28 mouse cellular contexts compared by ENCODE assay signal in genomic region chr4:129149321-129149720, GRCm38 (mm10). TPM values are rescaled to one million over a fixed set of nuclear protein-coding genes. Genes with fewer than 3 reads are reported as not detected.
DNase-seq lines count a peak whose midpoint lies in the region; ATAC-seq and TF ChIP-seq lines count a peak whose summit lies in the region.
"Had no signal": no experiment of that assay in that cellular context is flagged by ENCODE, and none has a peak within 500 bp of the region (broad histone marks: within the 10 kb centered on the region; RNA-seq: fewer than 3 reads in every experiment).

No protein-coding gene starts in this region.

- H3K9me3 ChIP-seq in neural tube, embryonic 11.5 days (ENCODE audit: control insufficient read depth, low read length) = no peaks in the 10 kb centered on the region
- no peaks in the 10 kb centered on the region for H3K9me3 ChIP-seq in neural tube, embryonic 15.5 days (replicated peaks)
- H3K9me3 ChIP-seq: embryonic facial prominence, embryonic 12.5 days; embryonic facial prominence, embryonic 15.5 days; forebrain, embryonic 12.5 days; forebrain, embryonic 15.5 days; heart, embryonic 12.5 days; heart, embryonic 15.5 days; hindbrain, embryonic 10.5 days; hindbrain, embryonic 13.5 days had no signal

- H3K9ac ChIP-seq in heart, adult 2 months (ENCODE audit: low read depth, low read length) = no peak overlapping the region
- no peak overlapping the region for H3K9ac ChIP-seq in neural tube, embryonic 11.5 days (ENCODE audit: low read length)
- H3K9ac ChIP-seq in neural tube, embryonic 15.5 days (replicated peaks) = no peak overlapping the region
- H3K9ac ChIP-seq: embryonic facial prominence, embryonic 12.5 days; embryonic facial prominence, embryonic 15.5 days; forebrain, embryonic 12.5 days; forebrain, embryonic 15.5 days; heart, embryonic 12.5 days; heart, embryonic 15.5 days; hindbrain, embryonic 13.5 days had no signal

- peak; percentile 34 for DNase-seq in heart, adult 11 months
- DNase-seq in heart, adult 2 months = no peak
- no peak for DNase-seq in neural tube, embryonic 11.5 days (ENCODE audit: low spot score)
- no peak for DNase-seq in neural tube, embryonic 10.5 days (ENCODE audit: extremely low spot score, low spot score)
- DNase-seq in lung, postnatal 36 days = no peak
- DNase-seq: adrenal gland, adult 2 months; adrenal gland, postnatal 14 days; cerebellum, adult 11 months; cerebellum, adult 2 months; cerebellum, adult 9-11 months; gastrocnemius, postnatal 10 days; gastrocnemius, postnatal 36 days; heart, postnatal 10 days; heart, postnatal 36 days had no signal

- H3K4me3 ChIP-seq in heart, adult 2 months = no peak overlapping the region
- no peak overlapping the region for H3K4me3 ChIP-seq in neural tube, embryonic 11.5 days (ENCODE audit: low read depth, low read length)
- H3K4me3 ChIP-seq in cortical plate, adult 2 months (ENCODE audit: insufficient read depth, low read length) = no peak overlapping the region
- no peak overlapping the region for H3K4me3 ChIP-seq in neural tube, embryonic 15.5 days (replicated peaks)
- H3K4me3 ChIP-seq: embryonic facial prominence, embryonic 12.5 days; embryonic facial prominence, embryonic 15.5 days; forebrain, embryonic 12.5 days; forebrain, embryonic 15.5 days; heart, embryonic 12.5 days; heart, embryonic 15.5 days; hindbrain, embryonic 10.5 days; hindbrain, embryonic 13.5 days had no signal

- no peak overlapping the region for H3K4me2 ChIP-seq in neural tube, embryonic 11.5 days (ENCODE audit: low read depth)
- no peak overlapping the region for H3K4me2 ChIP-seq in neural tube, embryonic 15.5 days
- H3K4me2 ChIP-seq: embryonic facial prominence, embryonic 12.5 days; embryonic facial prominence, embryonic 15.5 days; forebrain, embryonic 12.5 days; forebrain, embryonic 15.5 days; heart, embryonic 12.5 days; heart, embryonic 15.5 days; hindbrain, embryonic 13.5 days had no signal

- H3K36me3 ChIP-seq in heart, adult 2 months (ENCODE audit: control insufficient read depth, insufficient read depth, low read length) = peaks cover 2% of the 10 kb centered on the region
- no peaks in the 10 kb centered on the region for H3K36me3 ChIP-seq in neural tube, embryonic 11.5 days (ENCODE audit: control insufficient read depth, insufficient read depth, low read length)
- H3K36me3 ChIP-seq in neural tube, embryonic 15.5 days = peaks cover 42% of the 10 kb centered on the region

- TF ChIP-seq CTCF in heart, adult 2 months (IDR thresholded peaks at IDR 0.05) = no peak
- TF ChIP-seq CTCF in cortical plate, adult 2 months (IDR thresholded peaks at IDR 0.05; ENCODE audit: extremely low read depth, insufficient read depth, low read length) = no peak

- ATAC-seq in neural tube, embryonic 11.5 days (ENCODE audit: insufficient read depth, low FRiP score, low TSS enrichment) = no peak
- ATAC-seq in neural tube, embryonic 15.5 days (ENCODE audit: low FRiP score) = no peak
- ATAC-seq in inflammation-experienced regulatory T-cells, adult 6 months = no peak
- ATAC-seq: forebrain, embryonic 15.5 days; hindbrain, embryonic 16.5 days had no signal

- peaks cover 7% of the 10 kb centered on the region; the same call in 1 of the 2 replicates for H3K4me1 ChIP-seq in heart, adult 2 months (ENCODE audit: control insufficient read depth, insufficient read depth, low read length)
- H3K4me1 ChIP-seq in neural tube, embryonic 11.5 days (ENCODE audit: control insufficient read depth, insufficient read depth, low read length) = no peaks in the 10 kb centered on the region
- peaks cover 5% of the 10 kb centered on the region for H3K4me1 ChIP-seq in cortical plate, adult 2 months (ENCODE audit: control insufficient read depth, insufficient read depth, low read length)
- peaks cover 15% of the 10 kb centered on the region for H3K4me1 ChIP-seq in neural tube, embryonic 15.5 days

- H3K27ac ChIP-seq in heart, adult 2 months = no peak overlapping the region
- H3K27ac ChIP-seq in neural tube, embryonic 11.5 days (ENCODE audit: low read depth, low read length) = peak overlapping the region; percentile 53; the same call in 1 of the 2 replicates
- 0 out of 2 replicates have a peak overlapping the region, but pooled peaks have one; percentile 28 for H3K27ac ChIP-seq in cortical plate, adult 2 months (ENCODE audit: insufficient read depth, low read length)
- peak overlapping the region; percentile 25; the same call in 1 of the 2 replicates for H3K27ac ChIP-seq in neural tube, embryonic 15.5 days (replicated peaks)
- H3K27ac ChIP-seq: embryonic facial prominence, embryonic 12.5 days; embryonic facial prominence, embryonic 15.5 days; forebrain, embryonic 15.5 days; heart, embryonic 15.5 days; hindbrain, embryonic 10.5 days; hindbrain, embryonic 13.5 days had no signal

- H3K79me2 ChIP-seq in heart, adult 2 months (replicated peaks; ENCODE audit: control insufficient read depth, insufficient read depth, low read length) = no peaks in the 10 kb centered on the region

- TF ChIP-seq POLR2A in heart, adult 2 months (IDR thresholded peaks at IDR 0.05; ENCODE audit: insufficient read depth, low read depth, low read length) = no peak
- TF ChIP-seq POLR2A in cortical plate, adult 2 months (IDR thresholded peaks at IDR 0.05; ENCODE audit: extremely low read depth, insufficient read depth, low read length) = no peak

- no peak for TF ChIP-seq EP300 in heart, adult 2 months (IDR thresholded peaks at IDR 0.05; ENCODE audit: insufficient read depth, low read depth, low read length)

- intact Hi-C loops in heart, adult 2 months (cut with DNase I) = no loop called here

- H3K27me3 ChIP-seq in heart, adult 2 months (ENCODE audit: control insufficient read depth, insufficient read depth, low read length) = no peaks in the 10 kb centered on the region
- H3K27me3 ChIP-seq in neural tube, embryonic 11.5 days (ENCODE audit: control insufficient read depth, insufficient read depth, low read length) = no peaks in the 10 kb centered on the region
- H3K27me3 ChIP-seq in neural tube, embryonic 15.5 days (replicated peaks) = no peaks in the 10 kb centered on the region
- H3K27me3 ChIP-seq: embryonic facial prominence, embryonic 12.5 days; embryonic facial prominence, embryonic 15.5 days; forebrain, embryonic 12.5 days; forebrain, embryonic 15.5 days; heart, embryonic 12.5 days; heart, embryonic 15.5 days; hindbrain, embryonic 13.5 days had no signal

- WGBS in heart, adult 2 months = 82% methylated on average over 1 of the region's 1 CpGs
- 55% methylated on average over 1 of the region's 1 CpGs for WGBS in neural tube, embryonic 11.5 days
- WGBS in neural tube, embryonic 15.5 days = 44% methylated on average over 1 of the region's 1 CpGs

RNA-seq across cellular contexts. Expression of gene Fndc5, which starts 12.5 kb away (rescaled TPM):
- 100 to 1,000 TPM; 338 to 388 TPM for total RNA-seq in heart, adult 2 months (2021)
- 197 and 335 TPM in 2 replicates for polyA plus RNA-seq in heart, adult 2 months (2012; rRNA removed)
- polyA plus RNA-seq in neural tube, embryonic 11.5 days (2014; fragmentation: Nextera tagmentation; extraction: Ambion mirVana) = 23.5 and 26.2 TPM in 2 replicates
- 72.0 and 76.5 TPM in 2 replicates for polyA plus RNA-seq in cortical plate, adult 2 months (2012; rRNA removed)
- 27.0 and 34.9 TPM in 2 replicates for polyA plus RNA-seq in neural tube, embryonic 15.5 days (2015; fragmentation: Nextera tagmentation; extraction: Ambion mirVana)
- polyA plus RNA-seq in inflammation-experienced regulatory T-cells, adult 6 months (2017; shearing (Covaris generic)) = under 1 TPM; 0.28 to 0.50 (median 0.40) TPM
- total RNA-seq: granulocyte monocyte progenitor cell, adult 5-6 weeks had no signal

RNA-seq across cellular contexts. Expression of gene Hpca, which starts 27.5 kb away (rescaled TPM):
- total RNA-seq in heart, adult 2 months (2021) = under 1 TPM in 1 of 2 experiments, not detected in 1; 0.14 TPM
- 0.23 and 0.62 TPM in 2 replicates for polyA plus RNA-seq in heart, adult 2 months (2012; rRNA removed)
- polyA plus RNA-seq in neural tube, embryonic 11.5 days (2014; fragmentation: Nextera tagmentation; extraction: Ambion mirVana) = 7.2 and 8.9 TPM in 2 replicates
- 1,156 and 1,221 TPM in 2 replicates for polyA plus RNA-seq in cortical plate, adult 2 months (2012; rRNA removed)
- 129 and 143 TPM in 2 replicates for polyA plus RNA-seq in neural tube, embryonic 15.5 days (2015; fragmentation: Nextera tagmentation; extraction: Ambion mirVana)
- not detected for polyA plus RNA-seq in inflammation-experienced regulatory T-cells, adult 6 months (2017; shearing (Covaris generic))
- total RNA-seq: gastrocnemius, adult 18-20 months; gastrocnemius, postnatal 36 days; granulocyte monocyte progenitor cell, adult 5-6 weeks; heart, postnatal 36 days had no signal

RNA-seq across cellular contexts. Expression of gene S100pbp, which starts 40.2 kb away (rescaled TPM):
- total RNA-seq in heart, adult 2 months (2021) = 10 to 100 TPM; 10.2 to 14.2 TPM
- polyA plus RNA-seq in heart, adult 2 months (2012; rRNA removed) = 6.6 and 13.3 TPM in 2 replicates
- 21.3 and 21.5 TPM in 2 replicates for polyA plus RNA-seq in neural tube, embryonic 11.5 days (2014; fragmentation: Nextera tagmentation; extraction: Ambion mirVana)
- polyA plus RNA-seq in cortical plate, adult 2 months (2012; rRNA removed) = 24.3 and 24.4 TPM in 2 replicates
- 16.7 TPM in 2 replicates for polyA plus RNA-seq in neural tube, embryonic 15.5 days (2015; fragmentation: Nextera tagmentation; extraction: Ambion mirVana)
- 10 to 100 TPM; 18.2 to 30.2 (median 23.3) TPM for polyA plus RNA-seq in inflammation-experienced regulatory T-cells, adult 6 months (2017; shearing (Covaris generic))

RNA-seq across cellular contexts. Expression of gene Yars, which starts 40.2 kb away (rescaled TPM):
- 10 to 100 TPM; 26.3 to 29.7 TPM for total RNA-seq in heart, adult 2 months (2021)
- polyA plus RNA-seq in heart, adult 2 months (2012; rRNA removed) = 10.4 and 18.4 TPM in 2 replicates
- polyA plus RNA-seq in neural tube, embryonic 11.5 days (2014; fragmentation: Nextera tagmentation; extraction: Ambion mirVana) = 103 and 115 TPM in 2 replicates
- polyA plus RNA-seq in cortical plate, adult 2 months (2012; rRNA removed) = 76.3 and 79.9 TPM in 2 replicates
- polyA plus RNA-seq in neural tube, embryonic 15.5 days (2015; fragmentation: Nextera tagmentation; extraction: Ambion mirVana) = 109 and 111 TPM in 2 replicates
- polyA plus RNA-seq in inflammation-experienced regulatory T-cells, adult 6 months (2017; shearing (Covaris generic)) = 10 to 100 TPM; 32.7 to 36.8 (median 35.7) TPM

RNA-seq across cellular contexts. Expression of gene Tmem54, which starts 44.0 kb away (rescaled TPM):
- total RNA-seq in heart, adult 2 months (2021) = not detected
- 0.23 TPM in 1 of 2 replicates, not detected in the other for polyA plus RNA-seq in heart, adult 2 months (2012; rRNA removed)
- polyA plus RNA-seq in neural tube, embryonic 11.5 days (2014; fragmentation: Nextera tagmentation; extraction: Ambion mirVana) = 1.5 TPM in 2 replicates
- not detected in 2 replicates for polyA plus RNA-seq in cortical plate, adult 2 months (2012; rRNA removed)
- 3.3 TPM in 1 of 2 replicates, not detected in the other for polyA plus RNA-seq in neural tube, embryonic 15.5 days (2015; fragmentation: Nextera tagmentation; extraction: Ambion mirVana)
- not detected for polyA plus RNA-seq in inflammation-experienced regulatory T-cells, adult 6 months (2017; shearing (Covaris generic))
- total RNA-seq: adrenal gland, adult 2 months; adrenal gland, postnatal 14 days; gastrocnemius, adult 18-20 months; gastrocnemius, postnatal 10 days; gastrocnemius, postnatal 36 days; granulocyte monocyte progenitor cell, adult 5-6 weeks; heart, postnatal 10 days; heart, postnatal 36 days had no signal
- polyA plus RNA-seq: adrenal gland, adult 2 months; forebrain, embryonic 15.5 days; hindbrain, embryonic 13.5 days had no signal

Comparison
In these comparisons a context has a peak if more than half of its experiments do, and no peak if none do; other contexts are left out.
1. RNA of gene Hpca, which starts 27.5 kb away (polyA plus RNA-seq): 1,156 to 1,221 TPM in cortical plate, adult 2 months and 129 to 143 TPM in neural tube, embryonic 15.5 days; 7.2 to 8.9 TPM in neural tube, embryonic 11.5 days, 0.23 to 0.62 TPM in heart, adult 2 months and not detected in inflammation-experienced regulatory T-cells, adult 6 months; every median in the first group is over 10 times any median in the second.
2. RNA of gene Fndc5, which starts 12.5 kb away (polyA plus RNA-seq): 197 to 335 TPM in heart, adult 2 months, 72.0 to 76.5 TPM in cortical plate, adult 2 months, 27.0 to 34.9 TPM in neural tube, embryonic 15.5 days and 23.5 to 26.2 TPM in neural tube, embryonic 11.5 days; 0.28 to 0.50 TPM in inflammation-experienced regulatory T-cells, adult 6 months; every median in the first group is over 10 times any median in the second.